In genomic region chr13:55443799-55444285, GRCm38 (mm10) we compare ENCODE assay signal across 10 mouse cellular contexts. TPM values are rescaled to one million over a fixed set of nuclear protein-coding genes. Genes with fewer than 3 reads are reported as not detected.
A peak's percentile ranks its signal among the peaks of the same experiment; 100 is the strongest.
DNase-seq lines count a peak whose midpoint lies in the region; ATAC-seq and TF ChIP-seq lines count a peak whose summit lies in the region.
"Had no signal": no experiment of that assay in that cellular context is flagged by ENCODE, and none has a peak within 500 bp of the region (broad histone marks: within the 10 kb centered on the region; RNA-seq: fewer than 3 reads in every experiment).

No protein-coding gene starts in this region.

- no peaks in the 10 kb centered on the region for H3K36me3 ChIP-seq in heart, embryonic 15.5 days
- H3K36me3 ChIP-seq in ES-E14 (ENCODE audit: control insufficient read depth, insufficient read depth, low read length, poor library complexity, severe bottlenecking) = peaks cover 5% of the 10 kb centered on the region; the same call in 1 of the 2 replicates
- H3K36me3 ChIP-seq in hindbrain, embryonic 13.5 days = no peaks in the 10 kb centered on the region
- H3K36me3 ChIP-seq in midbrain, embryonic 13.5 days = no peaks in the 10 kb centered on the region

- WGBS in heart, embryonic 15.5 days = 36% methylated on average over 9 of the region's 9 CpGs
- WGBS in hindbrain, embryonic 13.5 days = 42% methylated on average over 9 of the region's 9 CpGs
- WGBS in midbrain, embryonic 13.5 days = 46% methylated on average over 9 of the region's 9 CpGs

- H3K4me2 ChIP-seq in heart, embryonic 15.5 days = peak overlapping the region; percentile 86
- peak overlapping the region; percentile 65 for H3K4me2 ChIP-seq in hindbrain, embryonic 13.5 days
- H3K4me2 ChIP-seq in midbrain, embryonic 13.5 days (replicated peaks) = peak overlapping the region; percentile 62

- peak overlapping the region; percentile 52 for H3K9ac ChIP-seq in heart, embryonic 15.5 days
- H3K9ac ChIP-seq in ES-E14 (ENCODE audit: insufficient read depth, low read depth, low read length, poor library complexity, severe bottlenecking) = peak overlapping the region; percentile 81
- peak overlapping the region; percentile 71 for H3K9ac ChIP-seq in hindbrain, embryonic 13.5 days
- H3K9ac ChIP-seq in midbrain, embryonic 13.5 days (replicated peaks) = peak overlapping the region; percentile 66

- no peak for ATAC-seq in heart, embryonic 15.5 days (replicated peaks; ENCODE audit: insufficient number of reproducible peaks, insufficient read depth, low FRiP score, low read depth)
- no peak for ATAC-seq in hindbrain, embryonic 13.5 days (ENCODE audit: low FRiP score)
- ATAC-seq in midbrain, embryonic 13.5 days = no peak

- H3K4me1 ChIP-seq in heart, embryonic 15.5 days (replicated peaks) = peaks cover 31% of the 10 kb centered on the region
- H3K4me1 ChIP-seq in ES-E14 (ENCODE audit: control insufficient read depth in 2 of 2, insufficient read depth in 2 of 2, low read length in 2 of 2, poor library complexity in 1 of 2) = peaks cover 7 to 27% of the 10 kb centered on the region in 2 experiments
- peaks cover 38% of the 10 kb centered on the region for H3K4me1 ChIP-seq in hindbrain, embryonic 13.5 days (replicated peaks)
- peaks cover 37% of the 10 kb centered on the region for H3K4me1 ChIP-seq in midbrain, embryonic 13.5 days (replicated peaks)

- no peak for DNase-seq in heart, adult 8-10 months (ENCODE audit: low spot score)
- no peak for DNase-seq in ES-E14 (ENCODE audit: low read depth, low spot score)
- DNase-seq in c-Kit-positive CD71-positive TER-119-positive erythroid progenitor cells, embryonic 14.5 days (ENCODE audit: low spot score) = no peak
- DNase-seq in right cerebral cortex, postnatal 4 days = no peak
- DNase-seq in right cerebral cortex, postnatal 36 days (ENCODE audit: low spot score in 2 of 2) = no peak

- in situ Hi-C loops in ES-E14 (cut with MboI; ENCODE audit: low sequenced_read_pairs in 2 of 2, unreplicated experiment in 2 of 2) = no loop called here

- peak overlapping the region; percentile 80 for H3K4me3 ChIP-seq in heart, embryonic 15.5 days
- peak overlapping the region; percentile 78 to 90; a peak in 3 of 4 replicates for H3K4me3 ChIP-seq in ES-E14 (ENCODE audit: insufficient read depth in 1 of 2, low read depth in 1 of 2, low read length in 2 of 2, poor library complexity in 1 of 2, severe bottlenecking in 1 of 2)
- H3K4me3 ChIP-seq in hindbrain, embryonic 13.5 days = peak overlapping the region; percentile 80
- H3K4me3 ChIP-seq in midbrain, embryonic 13.5 days (replicated peaks) = peak overlapping the region; percentile 90

- H3K27ac ChIP-seq in heart, embryonic 15.5 days = peak overlapping the region; percentile 97
- peak overlapping the region; percentile 99; the same call in 1 of the 2 replicates for H3K27ac ChIP-seq in ES-E14 (ENCODE audit: insufficient read depth, low read depth, low read length, poor library complexity, severe bottlenecking)
- H3K27ac ChIP-seq in hindbrain, embryonic 13.5 days = peak overlapping the region; percentile 96
- H3K27ac ChIP-seq in midbrain, embryonic 13.5 days = peak overlapping the region; percentile 93

- H3K9me3 ChIP-seq in heart, embryonic 15.5 days (replicated peaks) = no peaks in the 10 kb centered on the region
- no peaks in the 10 kb centered on the region for H3K9me3 ChIP-seq in ES-E14 (ENCODE audit: control insufficient read depth, insufficient read depth, low read depth, low read length)
- H3K9me3 ChIP-seq in hindbrain, embryonic 13.5 days = no peaks in the 10 kb centered on the region
- H3K9me3 ChIP-seq in midbrain, embryonic 13.5 days = no peaks in the 10 kb centered on the region

- no peaks in the 10 kb centered on the region for H3K27me3 ChIP-seq in heart, embryonic 15.5 days
- no peaks in the 10 kb centered on the region for H3K27me3 ChIP-seq in hindbrain, embryonic 13.5 days
- no peaks in the 10 kb centered on the region for H3K27me3 ChIP-seq in midbrain, embryonic 13.5 days
- H3K27me3 ChIP-seq: Patski had no signal

TF ChIP-seq in ES-E14, 5 proteins besides CTCF, POLR2A, EP300 and RAD21:
- TF ChIP-seq ZNF384 (IDR thresholded peaks at IDR 0.05; ENCODE audit: low read depth, low read length) = no peak
- no peak for TF ChIP-seq MAFK (IDR thresholded peaks at IDR 0.05; ENCODE audit: insufficient read depth, low read depth, low read length)
- no peak for TF ChIP-seq HCFC1 (IDR thresholded peaks at IDR 0.05; ENCODE audit: borderline replicate concordance, insufficient read depth, low read length)
- no peak for TF ChIP-seq CHD2 (IDR thresholded peaks at IDR 0.05; ENCODE audit: low read depth, low read length)
- no peak for TF ChIP-seq ZC3H11A (IDR thresholded peaks at IDR 0.05; ENCODE audit: borderline replicate concordance, low read depth, low read length)

RNA-seq across cellular contexts. Expression of gene Grk6, which starts 1.0 kb away (rescaled TPM):
- polyA plus RNA-seq in heart, embryonic 15.5 days (2015; fragmentation: Nextera tagmentation; extraction: Ambion mirVana) = 15.5 and 24.7 TPM in 2 replicates
- 10 to 100 TPM; 14.9 to 19.0 (median 16.6) TPM for total RNA-seq in heart, adult 8-10 months (2022)
- total RNA-seq in ES-E14 (2012; rRNA removed) = 74.7 and 132 TPM in 2 replicates
- polyA plus RNA-seq in hindbrain, embryonic 13.5 days (2015; fragmentation: Nextera tagmentation; extraction: Ambion mirVana) = 27.7 and 31.3 TPM in 2 replicates
- 26.8 and 35.7 TPM in 2 replicates for polyA plus RNA-seq in midbrain, embryonic 13.5 days (2015; fragmentation: Nextera tagmentation; extraction: Ambion mirVana)

RNA-seq across cellular contexts. Expression of gene F12, which starts 17.2 kb away (rescaled TPM):
- polyA plus RNA-seq in heart, embryonic 15.5 days (2015; fragmentation: Nextera tagmentation; extraction: Ambion mirVana) = 0.10 and 1.2 TPM in 2 replicates
- not detected for total RNA-seq in heart, adult 8-10 months (2022)
- not detected in 2 replicates for total RNA-seq in ES-E14 (2012; rRNA removed)
- polyA plus RNA-seq in hindbrain, embryonic 13.5 days (2015; fragmentation: Nextera tagmentation; extraction: Ambion mirVana) = not detected in 2 replicates
- not detected in 2 replicates for polyA plus RNA-seq in midbrain, embryonic 13.5 days (2015; fragmentation: Nextera tagmentation; extraction: Ambion mirVana)
- total RNA-seq: hematopoietic stem cell, adult 5-6 weeks had no signal
- polyA plus RNA-seq: Patski had no signal

RNA-seq across cellular contexts. Expression of gene Prr7, which starts 20.2 kb away (rescaled TPM):
- 0.18 and 0.30 TPM in 2 replicates for polyA plus RNA-seq in heart, embryonic 15.5 days (2015; fragmentation: Nextera tagmentation; extraction: Ambion mirVana)
- 1 to 10 TPM in 1 of 4 experiments, under 1 TPM in 3; 0.44 to 1.2 (median 0.65) TPM for total RNA-seq in heart, adult 8-10 months (2022)
- total RNA-seq in ES-E14 (2012; rRNA removed) = 2.5 and 5.8 TPM in 2 replicates
- 2.6 and 3.2 TPM in 2 replicates for polyA plus RNA-seq in hindbrain, embryonic 13.5 days (2015; fragmentation: Nextera tagmentation; extraction: Ambion mirVana)
- polyA plus RNA-seq in midbrain, embryonic 13.5 days (2015; fragmentation: Nextera tagmentation; extraction: Ambion mirVana) = 2.3 and 2.8 TPM in 2 replicates

RNA-seq across cellular contexts. Expression of gene Pfn3, which starts 28.8 kb away (rescaled TPM):
- not detected in 2 replicates for polyA plus RNA-seq in heart, embryonic 15.5 days (2015; fragmentation: Nextera tagmentation; extraction: Ambion mirVana)
- not detected for total RNA-seq in heart, adult 8-10 months (2022)
- not detected in 2 replicates for total RNA-seq in ES-E14 (2012; rRNA removed)
- 0.80 TPM in 1 of 2 replicates, not detected in the other for polyA plus RNA-seq in hindbrain, embryonic 13.5 days (2015; fragmentation: Nextera tagmentation; extraction: Ambion mirVana)
- not detected in 2 replicates for polyA plus RNA-seq in midbrain, embryonic 13.5 days (2015; fragmentation: Nextera tagmentation; extraction: Ambion mirVana)
- total RNA-seq: hematopoietic stem cell, adult 5-6 weeks had no signal
- polyA plus RNA-seq: Patski had no signal

RNA-seq across cellular contexts. Expression of gene Dbn1, which starts 44.1 kb away (rescaled TPM):
- 60.1 and 77.2 TPM in 2 replicates for polyA plus RNA-seq in heart, embryonic 15.5 days (2015; fragmentation: Nextera tagmentation; extraction: Ambion mirVana)
- 1 to 10 TPM; 3.8 to 6.4 (median 5.1) TPM for total RNA-seq in heart, adult 8-10 months (2022)
- 77.0 and 83.8 TPM in 2 replicates for total RNA-seq in ES-E14 (2012; rRNA removed)
- polyA plus RNA-seq in hindbrain, embryonic 13.5 days (2015; fragmentation: Nextera tagmentation; extraction: Ambion mirVana) = 615 and 625 TPM in 2 replicates
- 655 and 674 TPM in 2 replicates for polyA plus RNA-seq in midbrain, embryonic 13.5 days (2015; fragmentation: Nextera tagmentation; extraction: Ambion mirVana)
